Mouse (Mus musculus): ENCODE results near the gene Magi3. TPM values are rescaled to one million over a fixed set of nuclear protein-coding genes. Genes with fewer than 3 reads are reported as not detected.

Gene Magi3
- polyA plus RNA-seq, 1 experiment from 2014 or later: 11.1 TPM

GRCm38 (mm10) chr3:104104942-104105341, 115.2 kb downstream of the Magi3 start:
- Histone ChIP-seq H3K27me3 (ENCODE audit: control insufficient read depth, insufficient read depth, low read length) (no peaks in the 10 kb centered on the region), H3K4me3 (ENCODE audit: low read depth, low read length) (no peak overlapping the region), H3K9me3 (replicated peaks; ENCODE audit: control insufficient read depth, low read length) (no peaks in the 10 kb centered on the region), H3K27ac (ENCODE audit: low read depth, low read length) (no peak overlapping the region), H3K9ac (ENCODE audit: low read depth, low read length) (no peak overlapping the region), H3K4me2 (no peak overlapping the region), H3K36me3 (ENCODE audit: control insufficient read depth, insufficient read depth, low read length) (no peaks in the 10 kb centered on the region), H3K4me1 (ENCODE audit: control insufficient read depth, insufficient read depth, low read length) (0 out of 2 replicates have a peak, but pooled peaks cover 2% of the 10 kb centered on the region)
- no peak for ATAC-seq (replicated peaks; ENCODE audit: insufficient number of reproducible peaks, low FRiP score, low TSS enrichment)
- WGBS (ENCODE audit: insufficient replicate concordance): 70% methylated on average over 1 of the region's 1 CpGs

GRCm38 (mm10) chr3:104101721-104102120, 118.5 kb downstream of the Magi3 start:
- ATAC-seq (replicated peaks; ENCODE audit: insufficient number of reproducible peaks, low FRiP score, low TSS enrichment): no peak
- WGBS (ENCODE audit: insufficient replicate concordance): 81% methylated on average over 3 of the region's 3 CpGs
- H3K9ac ChIP-seq (ENCODE audit: low read depth, low read length): no peak overlapping the region
- no peak overlapping the region for H3K27ac ChIP-seq (ENCODE audit: low read depth, low read length)
- H3K4me3 ChIP-seq (ENCODE audit: low read depth, low read length): no peak overlapping the region
- no peaks in the 10 kb centered on the region for H3K27me3 ChIP-seq (ENCODE audit: control insufficient read depth, insufficient read depth, low read length)
- no peak overlapping the region for H3K4me2 ChIP-seq
- no peaks in the 10 kb centered on the region for H3K36me3 ChIP-seq (ENCODE audit: control insufficient read depth, insufficient read depth, low read length)
- no peaks in the 10 kb centered on the region for H3K4me1 ChIP-seq (ENCODE audit: control insufficient read depth, insufficient read depth, low read length)
- H3K9me3 ChIP-seq (replicated peaks; ENCODE audit: control insufficient read depth, low read length): no peaks in the 10 kb centered on the region

GRCm38 (mm10) chr3:104101249-104101648, 118.9 kb downstream of the Magi3 start:
- H3K9ac ChIP-seq (ENCODE audit: low read depth, low read length): no peak overlapping the region
- H3K36me3 ChIP-seq (ENCODE audit: control insufficient read depth, insufficient read depth, low read length): no peaks in the 10 kb centered on the region
- no peak overlapping the region for H3K27ac ChIP-seq (ENCODE audit: low read depth, low read length)
- no peak for ATAC-seq (replicated peaks; ENCODE audit: insufficient number of reproducible peaks, low FRiP score, low TSS enrichment)
- no peak overlapping the region for H3K4me3 ChIP-seq (ENCODE audit: low read depth, low read length)
- no peaks in the 10 kb centered on the region for H3K9me3 ChIP-seq (replicated peaks; ENCODE audit: control insufficient read depth, low read length)
- H3K27me3 ChIP-seq (ENCODE audit: control insufficient read depth, insufficient read depth, low read length): no peaks in the 10 kb centered on the region
- no peaks in the 10 kb centered on the region for H3K4me1 ChIP-seq (ENCODE audit: control insufficient read depth, insufficient read depth, low read length)
- H3K4me2 ChIP-seq: no peak overlapping the region

GRCm38 (mm10) chr3:104095936-104096335, 124.2 kb downstream of the Magi3 start:
- no peak for ATAC-seq (replicated peaks; ENCODE audit: insufficient number of reproducible peaks, low FRiP score, low TSS enrichment)
- Histone ChIP-seq H3K4me2 (no peak overlapping the region), H3K9me3 (replicated peaks; ENCODE audit: control insufficient read depth, low read length) (no peaks in the 10 kb centered on the region), H3K9ac (ENCODE audit: low read depth, low read length) (no peak overlapping the region), H3K27ac (ENCODE audit: low read depth, low read length) (0 out of 2 replicates have a peak overlapping the region, but pooled peaks have one; percentile 5), H3K4me3 (ENCODE audit: low read depth, low read length) (no peak overlapping the region), H3K4me1 (ENCODE audit: control insufficient read depth, insufficient read depth, low read length) (no peaks in the 10 kb centered on the region), H3K36me3 (ENCODE audit: control insufficient read depth, insufficient read depth, low read length) (0 out of 2 replicates have a peak, but pooled peaks cover 3% of the 10 kb centered on the region), H3K27me3 (ENCODE audit: control insufficient read depth, insufficient read depth, low read length) (no peaks in the 10 kb centered on the region)
- WGBS (ENCODE audit: insufficient replicate concordance): 39% methylated on average over 3 of the region's 3 CpGs

- ATAC-seq (replicated peaks; ENCODE audit: insufficient number of reproducible peaks, low FRiP score, low TSS enrichment): no peak
- 69% methylated on average over 1 of the region's 1 CpGs for WGBS (ENCODE audit: insufficient replicate concordance)
- Histone ChIP-seq H3K9ac (ENCODE audit: low read depth, low read length) (no peak overlapping the region), H3K27ac (ENCODE audit: low read depth, low read length) (no peak overlapping the region), H3K27me3 (ENCODE audit: control insufficient read depth, insufficient read depth, low read length) (no peaks in the 10 kb centered on the region), H3K4me1 (ENCODE audit: control insufficient read depth, insufficient read depth, low read length) (no peaks in the 10 kb centered on the region), H3K9me3 (replicated peaks; ENCODE audit: control insufficient read depth, low read length) (no peaks in the 10 kb centered on the region), H3K4me2 (no peak overlapping the region), H3K36me3 (ENCODE audit: control insufficient read depth, insufficient read depth, low read length) (0 out of 2 replicates have a peak, but pooled peaks cover 3% of the 10 kb centered on the region), H3K4me3 (ENCODE audit: low read depth, low read length) (no peak overlapping the region)
These were observed 125.5 kb downstream of the Magi3 start for GRCm38 (mm10) chr3:104094646-104095045.

GRCm38 (mm10) chr3:104092759-104093158, 127.4 kb downstream of the Magi3 start:
- Histone ChIP-seq H3K4me2 (no peak overlapping the region), H3K4me3 (ENCODE audit: low read depth, low read length) (no peak overlapping the region), H3K27me3 (ENCODE audit: control insufficient read depth, insufficient read depth, low read length) (no peaks in the 10 kb centered on the region), H3K27ac (ENCODE audit: low read depth, low read length) (no peak overlapping the region), H3K9me3 (replicated peaks; ENCODE audit: control insufficient read depth, low read length) (no peaks in the 10 kb centered on the region), H3K9ac (ENCODE audit: low read depth, low read length) (no peak overlapping the region), H3K4me1 (ENCODE audit: control insufficient read depth, insufficient read depth, low read length) (no peaks in the 10 kb centered on the region), H3K36me3 (ENCODE audit: control insufficient read depth, insufficient read depth, low read length) (0 out of 2 replicates have a peak, but pooled peaks cover 3% of the 10 kb centered on the region)
- ATAC-seq (replicated peaks; ENCODE audit: insufficient number of reproducible peaks, low FRiP score, low TSS enrichment): no peak
- 71% methylated on average over 5 of the region's 5 CpGs for WGBS (ENCODE audit: insufficient replicate concordance)

GRCm38 (mm10) chr3:104082031-104082430, 138.1 kb downstream of the Magi3 start:
- Histone ChIP-seq H3K4me2 (no peak overlapping the region), H3K4me3 (ENCODE audit: low read depth, low read length) (no peak overlapping the region), H3K9me3 (replicated peaks; ENCODE audit: control insufficient read depth, low read length) (no peaks in the 10 kb centered on the region), H3K27ac (ENCODE audit: low read depth, low read length) (no peak overlapping the region), H3K36me3 (ENCODE audit: control insufficient read depth, insufficient read depth, low read length) (peaks cover 3% of the 10 kb centered on the region; the same call in 1 of the 2 replicates), H3K4me1 (ENCODE audit: control insufficient read depth, insufficient read depth, low read length) (no peaks in the 10 kb centered on the region), H3K9ac (ENCODE audit: low read depth, low read length) (no peak overlapping the region), H3K27me3 (ENCODE audit: control insufficient read depth, insufficient read depth, low read length) (no peaks in the 10 kb centered on the region)
- 97% methylated on average over 1 of the region's 1 CpGs for WGBS (ENCODE audit: insufficient replicate concordance)
- ATAC-seq (replicated peaks; ENCODE audit: insufficient number of reproducible peaks, low FRiP score, low TSS enrichment): no peak

- Histone ChIP-seq H3K9me3 (replicated peaks; ENCODE audit: control insufficient read depth, low read length) (no peaks in the 10 kb centered on the region), H3K4me1 (ENCODE audit: control insufficient read depth, insufficient read depth, low read length) (no peaks in the 10 kb centered on the region), H3K9ac (ENCODE audit: low read depth, low read length) (no peak overlapping the region), H3K4me3 (ENCODE audit: low read depth, low read length) (no peak overlapping the region), H3K27ac (ENCODE audit: low read depth, low read length) (no peak overlapping the region), H3K36me3 (ENCODE audit: control insufficient read depth, insufficient read depth, low read length) (peaks cover 3% of the 10 kb centered on the region; the same call in 1 of the 2 replicates), H3K27me3 (ENCODE audit: control insufficient read depth, insufficient read depth, low read length) (no peaks in the 10 kb centered on the region), H3K4me2 (no peak overlapping the region)
- ATAC-seq (replicated peaks; ENCODE audit: insufficient number of reproducible peaks, low FRiP score, low TSS enrichment): no peak
These were observed 141.4 kb downstream of the Magi3 start for GRCm38 (mm10) chr3:104078725-104079124.

- Histone ChIP-seq H3K36me3 (ENCODE audit: control insufficient read depth, insufficient read depth, low read length) (0 out of 2 replicates have a peak, but pooled peaks cover 2% of the 10 kb centered on the region), H3K4me3 (ENCODE audit: low read depth, low read length) (no peak overlapping the region), H3K27ac (ENCODE audit: low read depth, low read length) (no peak overlapping the region), H3K4me1 (ENCODE audit: control insufficient read depth, insufficient read depth, low read length) (no peaks in the 10 kb centered on the region), H3K9me3 (replicated peaks; ENCODE audit: control insufficient read depth, low read length) (no peaks in the 10 kb centered on the region), H3K27me3 (ENCODE audit: control insufficient read depth, insufficient read depth, low read length) (no peaks in the 10 kb centered on the region), H3K4me2 (no peak overlapping the region), H3K9ac (ENCODE audit: low read depth, low read length) (no peak overlapping the region)
- no peak for ATAC-seq (replicated peaks; ENCODE audit: insufficient number of reproducible peaks, low FRiP score, low TSS enrichment)
These were observed 150.8 kb downstream of the Magi3 start for GRCm38 (mm10) chr3:104069395-104069794.

All from heart, embryonic 11.5 days (tissue).